Mouse (Mus musculus) lung, postnatal 0 days (tissue): ENCODE results near the gene Slc38a1.

Experiments used
- CTCF ChIP-seq: IDR thresholded peaks from 2 replicates; pipeline ENCODE4 v1.5.1; 2016; ENCODE audit warnings: antibody characterized with exemption, mild to moderate bottlenecking
- EP300 ChIP-seq: IDR thresholded peaks from 2 replicates; pipeline ENCODE4 v1.6.1; 2016; ENCODE audit warnings: antibody characterized with exemption, mild to moderate bottlenecking, control low read depth

DNA sequence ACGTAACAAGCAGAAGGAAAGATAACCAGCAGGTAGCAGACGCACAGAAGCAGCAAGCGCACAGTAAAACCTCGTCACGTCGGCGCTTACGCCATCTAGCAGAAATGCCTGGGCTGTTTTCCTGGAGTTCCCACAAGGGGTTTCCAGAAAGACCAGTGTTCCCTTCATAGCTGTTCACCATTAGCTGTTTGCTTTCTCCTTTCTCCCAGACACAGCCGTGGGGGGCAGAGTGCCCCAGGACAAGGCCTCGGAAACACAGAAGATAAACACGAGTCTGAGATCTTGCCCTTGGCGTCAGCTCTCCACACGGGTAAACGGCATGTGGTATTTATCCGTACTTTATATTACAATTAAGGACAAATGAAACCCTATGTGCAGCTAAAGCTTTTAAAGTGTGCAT, 33.0 kb upstream of the Slc38a1 start:
- TF ChIP-seq CTCF, result no peak
- no peak for TF ChIP-seq EP300
